Mouse (Mus musculus): ENCODE results near the gene Mthfs.
A peak's percentile ranks its signal among the peaks of the same experiment; 100 is the strongest.
"Not testable (repeated sequence)": the region's sequence is repeated elsewhere in the genome, so short reads cannot be mapped to it uniquely, and the experiment has no call there.

The Mthfs gene

DNA sequence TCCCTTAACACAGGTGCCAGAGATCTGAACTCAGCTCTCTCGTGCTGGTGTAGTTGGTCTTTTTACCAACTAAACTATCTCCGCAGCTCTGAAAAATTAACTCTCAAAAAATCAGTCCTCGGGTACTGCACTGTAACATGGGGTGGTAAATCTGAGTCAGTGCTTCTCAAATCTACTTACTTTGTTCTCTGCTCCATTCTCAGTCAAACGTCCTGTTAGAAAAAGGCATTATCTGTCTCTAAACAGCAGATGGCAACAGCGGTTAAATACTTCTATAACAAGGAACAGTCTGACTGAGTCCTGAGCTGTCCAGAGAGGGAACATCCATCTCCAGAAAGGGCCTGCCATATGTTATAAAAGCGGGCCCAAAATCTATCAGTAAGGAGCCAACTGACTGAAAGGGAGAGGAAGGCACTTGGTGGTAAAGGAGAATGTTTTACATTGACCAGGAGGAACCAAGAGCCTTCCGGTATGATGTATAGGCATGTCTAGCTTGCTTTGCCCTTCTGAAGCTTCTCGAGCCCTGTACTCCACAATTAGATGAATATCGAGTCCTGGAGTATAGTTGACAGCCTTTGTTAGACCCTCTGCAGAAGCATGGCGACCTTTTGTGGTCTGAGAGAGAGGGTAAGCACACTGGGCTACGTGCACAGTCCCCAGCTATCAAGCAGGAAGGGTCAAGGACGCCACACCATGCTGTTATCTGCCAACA is at the start of gene Mthfs:
Gene Mthfs (plus strand): TSS at position 324 of the 712 bp plus-strand sequence.
- DNase-seq (ENCODE audit: low spot score): not testable (repeated sequence)

DNA sequence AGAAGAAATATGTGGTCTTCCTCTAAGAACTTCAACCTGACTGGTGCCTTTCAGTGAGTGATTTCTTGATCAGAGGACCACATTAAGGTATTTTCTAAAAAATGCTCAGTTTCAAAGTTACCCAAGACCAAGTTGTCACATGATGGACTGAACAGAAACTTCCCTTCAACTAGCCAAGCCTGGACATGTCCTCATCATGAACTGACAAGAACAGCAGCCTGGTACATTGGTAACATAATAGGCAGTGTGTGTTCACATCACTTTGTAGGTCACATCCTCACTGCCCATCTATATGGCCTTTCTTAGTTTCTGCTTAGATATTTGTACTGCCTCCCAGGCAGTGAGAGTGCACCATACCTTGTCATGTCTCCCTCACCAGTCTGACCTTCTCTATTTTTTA is 37.9 kb upstream of the Mthfs start:
- peak; percentile 2 for DNase-seq (ENCODE audit: low spot score)

DNA sequence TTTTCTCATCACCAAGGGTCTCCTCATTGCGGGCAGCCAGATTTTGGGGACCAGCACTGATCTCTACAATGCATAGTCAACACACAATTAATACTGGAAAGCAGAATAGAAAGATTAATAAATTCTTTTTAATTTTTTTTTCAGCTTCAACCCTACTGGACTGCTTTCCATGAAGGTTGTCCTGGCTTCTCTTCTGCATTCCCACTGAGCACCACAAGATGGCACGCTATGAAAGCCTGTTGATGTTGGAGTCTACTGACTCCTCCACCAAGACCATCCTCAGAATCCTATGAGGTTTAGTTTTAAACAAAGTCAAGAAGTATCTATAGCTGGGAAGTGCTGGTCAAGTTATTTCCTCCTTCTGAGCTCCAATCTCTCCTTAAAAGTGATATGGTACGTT is 31.6 kb upstream of the Mthfs start:
- peak; percentile 27 for DNase-seq (ENCODE audit: low spot score)

DNA sequence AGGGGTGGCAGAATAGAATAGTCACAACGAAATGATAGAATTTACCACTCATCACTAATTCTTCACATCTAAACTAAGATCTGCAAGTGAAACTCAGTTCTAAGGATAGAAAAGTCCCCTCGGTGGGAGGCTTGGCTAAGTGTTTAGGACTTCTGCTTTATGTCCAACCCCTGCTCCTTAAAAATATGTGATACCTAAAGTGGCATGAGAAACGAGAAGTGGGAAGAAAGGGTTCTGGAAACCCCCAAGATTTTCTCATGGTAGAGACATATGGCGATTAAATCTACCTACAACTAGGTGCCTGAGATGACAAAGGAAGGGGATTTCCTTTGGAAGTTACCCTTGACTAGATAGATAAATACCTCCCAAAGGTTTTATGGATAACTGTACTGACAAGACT is 31.0 kb upstream of the Mthfs start:
- not testable (repeated sequence) for DNase-seq (ENCODE audit: low spot score)

DNA sequence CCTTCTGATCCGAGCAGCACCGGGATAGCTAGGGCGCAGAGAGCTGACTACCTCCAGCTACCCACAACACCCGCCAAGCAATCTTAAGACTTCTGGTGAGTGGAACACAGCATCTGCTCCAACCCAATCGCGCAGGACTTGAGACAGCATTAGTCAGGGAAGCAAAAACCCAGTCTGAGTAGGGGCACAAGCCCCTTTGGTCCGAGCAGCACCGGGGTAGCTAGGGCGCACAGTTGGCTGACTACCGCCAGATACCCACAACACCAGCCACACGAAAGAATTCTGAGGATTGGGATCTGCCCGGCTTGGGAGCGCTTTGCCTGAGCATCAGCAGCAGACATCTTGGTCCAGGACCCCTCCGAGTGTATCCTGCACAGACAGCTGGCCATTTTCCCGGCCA is 23.5 kb upstream of the Mthfs start:
- not testable (repeated sequence) for DNase-seq (ENCODE audit: low spot score)

DNA sequence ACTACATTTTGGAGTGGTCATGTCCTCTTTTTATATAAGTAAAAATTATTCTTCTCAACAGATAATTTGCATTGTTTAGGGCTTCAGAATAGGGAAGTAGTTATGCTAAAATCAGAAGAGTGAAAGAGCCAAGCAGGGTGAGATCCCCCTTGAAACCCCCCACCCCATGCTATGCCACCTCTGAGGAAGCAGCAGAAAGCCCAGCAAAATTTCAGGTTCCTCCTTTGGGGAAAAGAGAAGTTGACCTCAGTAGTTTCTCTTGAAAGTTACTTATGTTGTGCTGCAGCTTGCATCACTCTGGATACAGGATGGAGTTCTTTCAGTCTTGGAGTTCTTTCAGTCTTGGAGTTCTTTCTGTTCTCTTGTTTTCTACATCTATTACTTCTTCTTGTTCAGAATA is 15.0 kb upstream of the Mthfs start:
- DNase-seq (ENCODE audit: low spot score): not testable (repeated sequence)

DNA sequence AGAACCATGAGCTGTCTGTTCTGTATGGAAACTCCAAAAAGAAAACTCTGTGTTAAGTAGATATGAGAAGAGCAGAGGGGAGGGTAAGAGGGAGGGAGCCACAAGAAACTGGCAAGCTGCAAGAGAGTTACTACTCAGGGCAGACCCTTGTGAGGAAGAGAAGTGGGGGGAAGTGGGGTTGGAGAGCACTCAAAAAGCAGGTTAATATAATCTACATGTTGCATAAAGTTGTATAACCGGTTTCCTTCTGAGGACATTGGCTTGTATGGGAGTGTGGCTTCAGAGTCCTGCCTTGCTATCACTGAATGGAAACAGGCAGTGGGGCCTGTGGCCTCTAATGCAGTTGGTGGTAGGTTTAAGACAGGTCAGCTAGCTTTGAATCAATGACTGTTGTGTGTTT is 13.0 kb upstream of the Mthfs start:
- not testable (repeated sequence) for DNase-seq (ENCODE audit: low spot score)

DNA sequence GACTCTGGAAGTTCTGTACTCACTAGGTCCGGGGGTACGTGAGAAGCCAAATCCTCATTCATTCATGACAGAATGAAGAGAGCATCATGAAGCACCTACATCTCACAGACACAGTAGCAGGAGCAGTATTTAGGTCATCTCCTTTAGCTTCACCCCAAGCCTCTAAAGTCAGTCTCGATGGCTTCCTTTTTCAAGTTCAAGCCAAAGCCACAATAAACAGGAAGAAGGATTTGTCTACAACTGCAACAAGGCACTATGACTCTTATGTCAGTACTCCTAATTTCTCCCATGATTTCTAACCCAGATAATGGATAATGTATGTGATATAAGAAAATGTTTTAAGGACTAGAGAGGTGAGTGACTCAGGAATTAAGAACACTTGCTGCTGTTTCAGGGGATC is 12.1 kb upstream of the Mthfs start:
- DNase-seq (ENCODE audit: low spot score): not testable (repeated sequence)

DNA sequence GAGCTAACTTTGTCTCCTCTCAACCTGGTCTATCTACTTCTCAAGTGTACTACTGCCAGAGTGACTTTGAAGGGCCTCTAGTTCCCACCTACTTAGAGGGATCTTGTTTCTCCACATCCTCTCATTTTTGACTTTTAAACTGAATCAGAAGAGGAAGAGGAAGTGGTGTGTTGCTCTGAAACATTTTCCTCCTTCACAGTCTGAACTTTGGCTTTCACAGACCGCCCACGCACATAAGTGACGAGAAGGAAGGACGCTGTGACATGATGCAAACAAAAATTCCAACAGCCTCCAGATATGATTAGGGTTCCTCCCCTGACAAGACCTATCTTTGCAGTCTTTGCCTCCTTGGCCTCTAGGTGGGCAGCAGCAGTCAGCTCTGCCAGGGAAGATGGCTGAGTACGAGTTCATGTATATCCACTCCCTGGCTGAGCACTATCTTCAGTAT is 11.5 kb upstream of the Mthfs start, which contains the start of the genes Bcl2a1b and Gm29094:
Gene Bcl2a1b (plus strand): TSS at position 241 of the 448 bp plus-strand sequence.
Gene Gm29094 (plus strand): TSS at position 411 of the 448 bp plus-strand sequence.
- not testable (repeated sequence) for DNase-seq (ENCODE audit: low spot score)

DNA sequence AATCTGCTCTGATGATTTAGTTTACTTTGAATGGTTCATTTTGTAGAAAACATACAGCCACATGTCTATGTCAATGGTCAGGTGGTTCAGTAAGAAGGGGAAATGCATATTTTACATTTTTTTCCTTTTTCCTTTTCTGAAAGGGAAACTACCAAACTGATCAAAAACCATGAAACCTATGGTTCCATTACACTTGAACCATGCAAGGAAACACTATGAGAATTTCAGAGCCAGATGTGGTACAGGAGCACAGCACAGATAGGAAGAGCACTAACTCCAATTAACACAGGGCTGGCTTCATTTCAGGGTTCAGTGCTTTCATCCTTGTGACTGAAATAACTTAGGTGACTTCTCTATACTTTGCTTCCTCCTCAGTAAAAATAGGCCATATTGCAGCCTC is 8.2 kb upstream of the Mthfs start:
- DNase-seq (ENCODE audit: low spot score): not testable (repeated sequence)

DNA sequence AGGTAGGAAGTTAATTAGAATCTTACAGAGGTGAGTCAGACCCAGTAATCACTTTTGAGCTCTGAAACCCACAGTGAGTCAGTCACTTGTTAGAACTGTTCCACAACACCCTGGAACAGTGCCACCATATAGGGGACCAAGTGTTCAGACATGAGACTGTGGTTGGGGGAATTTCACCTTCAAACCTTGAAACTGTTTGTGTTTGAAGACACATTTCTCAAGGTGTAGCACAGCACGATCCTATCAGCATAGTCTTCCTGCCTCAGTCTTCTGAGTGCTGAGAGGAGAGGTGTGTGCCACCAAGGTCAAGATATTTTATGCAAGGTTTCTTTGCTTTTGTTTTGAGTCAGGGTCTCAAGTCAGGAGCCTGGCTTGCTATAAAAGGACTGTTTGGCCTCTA is 1.5 kb upstream of the Mthfs start:
- not testable (repeated sequence) for DNase-seq (ENCODE audit: low spot score)

DNA sequence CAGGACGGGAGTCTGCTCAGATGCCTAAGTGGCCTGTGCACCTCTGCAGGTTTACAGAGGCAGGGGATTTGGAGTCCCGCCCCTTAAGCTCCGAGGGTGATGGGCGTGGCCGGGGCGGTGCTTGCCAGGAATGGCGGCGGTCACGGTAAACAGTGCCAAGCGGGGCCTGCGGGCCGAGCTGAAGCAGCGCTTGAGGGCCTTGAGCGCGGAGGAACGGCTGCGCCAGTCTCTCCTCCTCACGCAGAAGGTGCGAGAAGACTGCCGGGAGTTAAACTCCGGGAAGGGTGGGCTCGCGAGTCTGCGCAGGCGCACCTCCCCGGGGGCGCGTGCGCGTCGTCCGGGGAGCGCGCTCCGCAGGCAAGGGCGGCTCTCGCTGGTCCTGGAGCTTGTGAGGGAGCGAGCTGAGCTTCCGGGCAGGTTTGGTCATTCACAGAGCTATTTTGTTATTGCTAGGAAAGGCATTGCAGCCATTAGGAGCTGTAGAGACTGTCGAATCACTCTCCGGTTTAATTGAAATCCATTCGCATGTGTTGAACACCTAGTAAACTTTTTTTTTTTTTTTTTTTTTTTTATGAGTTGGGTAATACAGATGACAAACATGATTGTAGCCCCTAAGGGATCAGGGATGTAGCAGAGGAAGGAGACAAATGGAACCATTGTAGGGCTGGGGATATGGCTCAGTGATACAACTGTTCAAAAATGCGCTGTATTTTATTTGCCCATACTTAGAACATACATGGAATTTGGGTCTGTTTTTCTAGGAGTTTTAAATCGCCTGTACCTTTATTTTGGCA is 786 bp downstream of the Mthfs start:
- DNase-seq (ENCODE audit: low spot score): not testable (repeated sequence)

DNA sequence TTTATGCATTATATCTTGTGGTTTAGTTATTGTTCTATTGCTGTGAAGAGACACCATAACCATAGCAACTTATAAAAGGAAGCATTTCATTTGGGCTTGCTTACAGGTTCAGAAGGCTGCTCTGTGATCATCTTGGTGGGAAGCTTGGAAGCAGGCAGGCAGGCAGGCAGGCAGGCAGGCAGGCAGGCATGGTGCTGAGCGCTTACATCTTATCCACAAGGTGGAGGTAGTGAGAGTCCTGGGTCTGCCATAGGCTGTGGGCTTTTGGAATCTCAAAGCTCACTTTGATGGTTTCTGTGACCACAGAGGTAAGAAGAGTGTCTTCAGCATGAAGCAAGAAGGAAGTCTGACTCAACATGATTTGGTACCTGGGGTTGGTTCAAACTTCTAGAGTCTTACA is 2.0 kb downstream of the Mthfs start:
- not testable (repeated sequence) for DNase-seq (ENCODE audit: low spot score)

DNA sequence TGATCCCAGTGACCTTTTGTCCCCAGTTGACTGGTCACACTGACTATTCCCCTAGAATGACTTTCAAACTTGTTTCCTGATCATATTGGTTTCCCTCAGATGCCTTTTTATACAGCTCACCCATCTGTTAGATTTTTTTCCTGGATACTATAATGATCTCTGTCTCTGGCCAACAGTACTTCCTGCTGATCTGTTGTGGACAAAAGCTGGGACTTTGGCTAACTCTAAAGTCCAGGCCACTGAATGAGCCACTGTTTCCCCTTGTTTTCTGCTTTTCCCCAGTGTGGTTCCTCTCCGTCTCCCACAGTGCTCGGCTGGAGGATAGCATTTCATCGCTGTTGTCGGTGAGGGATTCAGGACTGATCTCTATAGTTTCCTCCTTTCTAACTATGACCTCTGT is 7.7 kb downstream of the Mthfs start:
- DNase-seq (ENCODE audit: low spot score): not testable (repeated sequence)

DNA sequence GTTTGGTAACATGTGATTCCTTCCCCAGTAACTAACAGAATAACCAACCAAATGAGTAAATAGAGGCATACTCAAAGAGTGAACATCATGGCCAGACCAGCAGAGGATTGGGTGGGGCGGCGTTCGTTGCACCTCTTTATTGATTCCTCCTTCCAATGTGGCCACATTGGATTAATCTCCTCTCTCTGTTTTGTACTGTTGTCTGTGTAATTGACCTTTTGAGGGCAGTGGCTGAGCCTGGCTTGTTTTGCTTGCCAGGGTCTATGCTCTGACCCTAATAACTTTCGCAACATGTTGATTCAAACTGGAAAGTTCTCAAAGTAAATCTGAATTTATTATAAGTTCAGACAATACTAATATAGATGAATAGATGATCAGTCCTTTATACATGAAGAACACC is 9.2 kb downstream of the Mthfs start:
- DNase-seq (ENCODE audit: low spot score): not testable (repeated sequence)

DNA sequence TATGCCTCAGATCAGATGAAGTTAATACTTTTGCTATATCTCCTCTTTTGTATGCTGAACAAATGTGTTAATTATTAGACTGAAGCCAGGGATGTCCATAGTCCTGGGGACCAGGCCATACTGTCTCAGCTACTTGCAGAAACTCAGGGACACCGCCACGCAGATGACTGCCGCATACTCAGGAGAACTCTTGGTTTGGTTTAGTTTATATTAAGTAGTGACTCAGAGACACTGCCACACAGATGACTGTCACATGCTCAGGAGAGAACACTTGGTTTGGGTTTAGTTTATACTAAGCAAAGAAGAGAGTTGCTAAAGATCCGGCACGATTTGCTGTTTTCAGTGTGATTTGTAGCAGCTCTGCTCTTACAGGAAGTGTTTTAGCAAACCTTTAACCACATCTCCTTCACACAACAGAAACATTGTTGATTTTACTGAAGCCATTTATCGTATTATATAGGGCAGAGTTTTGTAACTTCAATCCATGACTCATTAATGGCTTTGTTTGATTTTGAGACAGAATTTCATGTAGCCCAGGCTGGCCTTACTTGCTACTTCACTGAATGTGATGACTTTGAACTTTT is 10.3 kb downstream of the Mthfs start:
- not testable (repeated sequence) for DNase-seq (ENCODE audit: low spot score)

DNA sequence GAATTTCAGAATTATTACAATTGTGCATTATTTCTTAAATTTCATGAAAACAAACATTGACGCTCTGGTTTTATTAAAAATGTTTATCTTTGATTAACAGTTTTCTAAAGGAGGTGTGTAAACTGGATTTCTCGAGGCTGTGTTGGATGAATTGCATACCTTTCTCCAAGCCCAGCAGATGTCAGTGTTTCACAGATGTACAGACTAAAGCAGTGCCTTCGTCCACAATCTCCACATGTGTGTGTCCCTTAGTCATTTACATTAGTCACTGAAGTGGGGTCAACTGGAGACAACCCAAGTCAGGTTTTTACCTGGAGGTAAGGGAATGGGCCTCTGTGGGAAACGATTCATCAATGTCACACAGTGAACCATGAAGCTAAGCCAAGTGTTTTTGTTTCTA is 15.6 kb downstream of the Mthfs start:
- peak; percentile 56 for DNase-seq (ENCODE audit: low spot score)

DNA sequence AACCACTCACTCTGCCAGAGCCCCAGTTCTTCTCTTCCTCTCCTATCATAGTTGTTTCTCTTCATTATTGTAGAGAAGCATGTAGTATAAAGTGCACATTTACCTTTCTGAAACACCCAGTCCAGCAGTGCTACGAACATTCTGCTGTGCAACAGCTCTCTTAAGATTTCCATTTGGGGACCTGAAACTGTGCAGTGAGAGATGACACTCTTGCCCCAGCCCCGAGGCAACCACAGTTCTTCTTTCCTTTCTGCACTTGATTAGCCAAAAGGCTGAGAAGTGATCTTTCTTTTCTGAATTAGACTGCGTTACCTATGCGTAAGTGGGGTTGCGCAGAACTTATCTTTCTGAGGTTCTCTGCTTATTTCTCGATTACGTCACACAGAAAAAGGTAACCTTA is 17.6 kb downstream of the Mthfs start:
- no peak for DNase-seq (ENCODE audit: low spot score)

DNA sequence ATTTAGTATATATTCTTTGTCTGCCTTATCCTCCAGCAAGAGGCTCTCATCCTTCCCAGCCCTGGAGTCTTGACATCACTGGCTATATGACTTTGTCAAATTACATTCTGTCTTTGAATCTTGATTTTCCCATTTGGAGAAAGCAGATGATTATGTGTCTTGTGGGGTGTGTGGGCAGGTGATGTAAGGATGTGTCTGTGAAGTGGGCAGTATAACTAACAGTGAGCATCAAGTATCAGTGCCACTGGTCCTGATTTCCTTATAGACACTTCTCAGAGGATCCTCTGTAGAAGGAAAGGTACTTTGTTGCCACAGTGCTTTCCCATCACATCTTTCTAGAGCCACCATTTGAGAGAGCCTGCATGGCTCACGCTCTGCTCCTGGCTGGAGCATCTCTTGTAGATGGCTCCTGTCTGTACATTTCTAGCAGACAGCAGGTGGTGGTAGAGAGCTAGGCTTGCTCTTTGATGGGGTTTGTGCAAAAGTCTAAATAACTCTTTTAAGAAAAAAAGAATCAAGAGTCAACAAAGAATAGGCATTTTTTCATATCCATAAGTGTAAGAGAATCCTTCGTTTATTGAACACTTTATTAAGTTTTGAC is 20.5 kb downstream of the Mthfs start:
- not testable (repeated sequence) for DNase-seq (ENCODE audit: low spot score)

DNA sequence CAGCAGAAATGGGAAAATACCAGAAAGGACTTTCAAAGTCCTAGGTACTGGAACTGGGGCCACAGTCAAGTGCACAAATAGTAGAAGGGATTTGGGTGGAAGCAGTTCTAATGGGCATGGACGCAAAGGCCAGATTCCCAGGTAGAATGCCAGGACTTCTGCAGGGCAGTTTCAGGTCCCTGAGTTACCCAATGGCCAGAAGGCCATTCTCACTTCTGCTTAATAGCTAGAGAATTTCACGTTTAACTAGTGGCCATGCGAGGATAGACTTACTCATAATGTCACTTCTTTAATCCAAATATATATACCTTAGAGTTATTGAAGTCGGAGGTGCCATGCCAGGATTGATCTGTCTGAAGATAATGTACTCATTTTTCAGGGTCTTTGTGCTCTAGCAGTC is 26.7 kb downstream of the Mthfs start:
- DNase-seq (ENCODE audit: low spot score): not testable (repeated sequence)

DNA sequence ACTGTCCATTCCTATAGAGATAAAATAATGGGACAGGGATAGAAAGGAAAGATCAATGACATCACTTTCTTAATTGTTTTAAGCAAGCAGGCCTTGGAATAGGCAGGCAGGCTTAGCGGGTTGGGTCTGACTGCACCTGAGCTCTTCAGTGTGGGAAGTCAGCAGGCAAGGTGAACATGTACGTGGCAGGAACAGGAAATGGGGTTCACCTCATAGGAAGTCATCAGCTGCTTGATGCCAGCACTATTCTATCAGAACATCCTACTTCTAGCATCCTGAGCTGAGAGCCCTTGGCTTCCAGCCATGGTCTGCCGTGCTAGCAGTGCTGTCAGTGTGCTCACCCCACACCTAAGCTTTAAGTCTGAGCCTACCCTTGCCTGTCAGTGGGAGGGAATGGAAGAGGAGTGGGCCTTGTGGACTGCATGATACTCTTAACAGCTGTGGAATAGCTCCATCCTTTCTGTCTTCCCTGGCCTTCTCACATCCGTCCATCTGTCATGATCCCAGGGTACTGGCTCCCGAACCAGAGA is 28.6 kb downstream of the Mthfs start:
- not testable (repeated sequence) for DNase-seq (ENCODE audit: low spot score)

DNA sequence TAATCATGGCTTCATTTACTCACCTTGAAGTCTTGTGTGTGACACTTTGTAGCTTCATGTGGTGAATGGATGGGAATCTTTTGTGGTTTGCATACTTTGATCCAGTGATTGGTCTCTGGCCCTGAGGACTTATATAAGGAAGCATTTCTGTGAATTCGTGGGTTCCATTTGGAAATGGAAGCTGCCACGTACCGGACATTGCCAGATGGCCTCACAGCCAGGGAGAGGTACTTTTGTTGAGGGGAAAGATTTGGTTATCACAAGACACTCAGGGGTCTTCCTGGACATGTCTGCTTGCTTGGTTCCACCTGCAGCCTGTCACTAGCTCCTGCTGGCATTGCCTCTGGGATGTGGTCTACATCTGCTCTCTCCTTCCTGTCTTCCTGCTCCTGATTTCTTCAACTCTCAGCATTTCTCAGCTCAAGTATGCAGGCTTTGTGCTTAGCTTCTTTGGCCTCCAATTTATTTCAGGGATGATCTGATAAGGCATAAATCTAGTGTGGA is 30.1 kb downstream of the Mthfs start:
- not testable (repeated sequence) for DNase-seq (ENCODE audit: low spot score)
